In the genomic region with DNA sequence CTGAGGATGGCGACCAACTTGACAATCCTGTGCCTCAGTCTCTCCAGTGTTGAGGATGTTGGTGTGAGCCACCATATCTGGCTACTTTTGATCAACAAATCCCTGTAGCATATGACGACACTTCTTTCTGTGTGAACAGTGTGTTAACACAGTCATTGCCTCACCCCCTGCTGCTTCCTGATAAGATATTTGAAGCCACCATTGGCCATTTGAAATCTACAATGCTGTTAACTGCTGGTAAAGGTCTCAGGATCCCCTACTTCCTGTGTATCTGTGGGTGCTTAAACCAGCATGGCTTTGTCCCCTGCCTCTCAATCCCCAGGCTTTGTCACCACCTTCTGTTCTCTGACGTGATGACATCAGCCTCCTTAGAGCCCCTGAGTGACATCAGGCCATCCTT, we compare ENCODE assay signal across 14 mouse cellular contexts. TPM values are rescaled to one million over a fixed set of nuclear protein-coding genes. Genes with fewer than 3 reads are reported as not detected.
"Had no signal": no experiment of that assay in that cellular context is flagged by ENCODE, and none has a peak within 500 bp of the region (broad histone marks: within the 10 kb centered on the region; RNA-seq: fewer than 3 reads in every experiment).

No protein-coding gene starts in this region.

- H3K4me2 ChIP-seq: lung, embryonic 14.5 days; midbrain, embryonic 11.5 days; midbrain, embryonic 13.5 days; midbrain, embryonic 15.5 days; neural tube, embryonic 12.5 days had no signal

- H3K4me1 ChIP-seq: midbrain, embryonic 13.5 days; midbrain, embryonic 15.5 days; neural tube, embryonic 12.5 days had no signal

- DNase-seq: lung, adult 18-20 months; lung, embryonic 14.5 days; lung, postnatal 10 days; right cerebral cortex, postnatal 14 days; thymus, adult 2 months; thymus, postnatal 36 days had no signal

- H3K27ac ChIP-seq: liver, embryonic 14.5 days; macrophage; midbrain, embryonic 13.5 days; midbrain, embryonic 15.5 days; neural tube, embryonic 12.5 days had no signal

- H3K36me3 ChIP-seq: midbrain, embryonic 13.5 days; midbrain, embryonic 15.5 days; neural tube, embryonic 12.5 days had no signal

- H3K4me3 ChIP-seq: midbrain, embryonic 13.5 days; midbrain, embryonic 15.5 days; neural tube, embryonic 12.5 days had no signal

- H3K9me3 ChIP-seq: midbrain, embryonic 13.5 days; midbrain, embryonic 15.5 days; neural tube, embryonic 12.5 days had no signal

- H3K9ac ChIP-seq: liver, embryonic 14.5 days; lung, embryonic 14.5 days; midbrain, embryonic 13.5 days; midbrain, embryonic 15.5 days; neural tube, embryonic 12.5 days had no signal

- ATAC-seq: midbrain, embryonic 13.5 days; midbrain, embryonic 15.5 days had no signal

RNA-seq across cellular contexts. Expression of gene Htra3, which starts 5.5 kb away (rescaled TPM):
- total RNA-seq: monocyte, adult 5-6 weeks; neutrophil, adult 5-6 weeks had no signal
